Mouse (Mus musculus) cerebellum, adult 8-10 months (tissue): ENCODE measurements around the gene Sbf2.
"Not testable (repeated sequence)": the region's sequence is repeated elsewhere in the genome, so short reads cannot be mapped to it uniquely, and the experiment has no call there.

Experiments used
- DNase-seq: peaks from one replicate; pipeline ENCODE4 v3.0.0; 2022

Sbf2 gene

DNA sequence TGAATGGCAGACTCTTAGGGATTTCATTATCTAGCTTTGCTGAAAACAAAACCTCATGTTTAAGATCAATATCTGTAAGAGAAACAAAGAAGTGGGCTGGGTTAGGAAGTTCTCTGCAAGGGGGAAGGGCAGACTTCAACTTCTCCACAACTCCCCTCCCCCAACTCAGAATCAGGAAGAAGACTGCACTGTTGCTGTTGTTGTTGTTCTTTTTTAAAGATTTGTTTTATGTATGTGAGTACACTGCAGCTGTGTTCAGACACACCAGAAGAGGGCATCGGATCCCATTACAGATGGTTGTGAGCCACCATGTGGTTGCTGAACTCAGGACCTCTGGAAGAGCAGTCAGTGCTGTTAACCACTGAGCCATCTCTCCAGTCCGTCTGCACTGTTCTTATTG is 225.8 kb downstream of the Sbf2 start:
- not testable (repeated sequence) for DNase-seq

DNA sequence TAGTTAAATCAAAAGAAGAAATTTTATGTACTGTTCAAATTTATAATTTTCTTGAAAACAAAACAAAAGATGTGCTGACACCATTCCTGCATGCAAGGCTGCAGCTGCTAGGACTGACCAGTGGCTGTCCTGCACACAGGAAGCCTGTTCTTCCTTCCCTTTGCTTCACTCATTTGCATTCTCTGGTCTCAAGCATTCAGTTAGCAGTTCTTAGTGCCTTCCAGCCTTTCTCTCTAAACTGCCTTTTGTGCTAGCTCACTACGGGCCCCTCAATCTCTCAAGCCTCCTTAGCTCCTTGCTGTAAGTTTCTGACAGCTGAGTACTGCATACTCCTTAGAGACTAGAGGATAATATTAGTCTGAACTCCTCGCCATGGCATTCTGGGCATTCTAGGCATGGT is 227.2 kb downstream of the Sbf2 start:
- DNase-seq = no peak

DNA sequence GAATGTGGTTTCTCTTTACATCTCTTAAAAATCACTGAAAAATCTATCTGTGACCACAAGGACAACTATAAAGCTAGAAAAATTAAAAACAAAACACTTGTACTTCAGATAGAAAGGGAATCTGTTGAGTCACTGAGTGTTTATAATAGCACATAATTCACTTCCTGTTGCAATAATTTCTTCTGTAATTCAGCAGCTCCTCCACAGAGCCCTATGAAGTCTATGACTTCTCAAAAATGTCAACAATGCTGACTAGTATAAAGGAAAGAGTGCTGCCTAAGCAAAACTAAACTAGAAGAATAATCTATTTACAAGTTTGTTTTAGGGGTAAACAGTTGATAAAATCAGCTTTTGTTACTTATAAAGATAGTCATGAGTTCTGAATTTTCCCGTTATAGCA is 229.2 kb downstream of the Sbf2 start:
- DNase-seq = no peak

DNA sequence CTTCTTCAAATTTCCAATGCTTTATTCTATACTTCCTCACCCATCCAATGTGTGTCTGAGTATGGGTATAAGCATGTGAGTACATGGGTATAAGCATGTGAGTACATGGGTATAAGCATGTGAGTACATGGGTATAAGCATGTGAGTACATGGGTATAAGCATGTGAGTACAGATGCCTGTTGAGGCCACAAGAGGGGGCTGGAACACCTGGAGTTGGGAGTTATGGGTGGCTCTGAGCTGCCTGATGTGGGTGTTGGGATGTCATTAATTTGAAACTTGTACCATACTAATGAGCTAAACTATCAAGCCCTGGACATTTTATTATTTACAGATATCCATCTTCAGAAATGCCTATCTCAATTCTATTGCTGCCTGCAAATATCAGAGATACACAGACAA is 230.4 kb downstream of the Sbf2 start:
- DNase-seq = no peak

DNA sequence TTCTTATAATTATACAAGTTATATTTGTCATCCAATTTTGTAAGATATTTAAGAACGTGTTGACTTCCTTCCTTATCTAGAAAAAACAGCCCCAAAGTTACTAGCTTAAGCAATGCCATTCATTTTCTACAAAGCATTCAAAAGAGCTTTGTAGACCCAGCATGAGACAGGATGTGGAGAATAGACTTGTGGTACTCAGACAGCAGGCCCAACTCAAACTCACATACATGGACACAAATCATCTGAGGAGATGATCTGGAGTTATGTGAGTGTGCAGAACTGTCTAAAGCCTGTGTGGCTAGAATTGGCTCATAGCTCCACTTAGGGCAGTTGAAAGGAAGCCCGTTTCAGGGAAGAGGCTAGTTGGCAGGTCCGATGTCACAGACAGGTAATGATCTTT is 233.1 kb downstream of the Sbf2 start:
- no peak for DNase-seq

DNA sequence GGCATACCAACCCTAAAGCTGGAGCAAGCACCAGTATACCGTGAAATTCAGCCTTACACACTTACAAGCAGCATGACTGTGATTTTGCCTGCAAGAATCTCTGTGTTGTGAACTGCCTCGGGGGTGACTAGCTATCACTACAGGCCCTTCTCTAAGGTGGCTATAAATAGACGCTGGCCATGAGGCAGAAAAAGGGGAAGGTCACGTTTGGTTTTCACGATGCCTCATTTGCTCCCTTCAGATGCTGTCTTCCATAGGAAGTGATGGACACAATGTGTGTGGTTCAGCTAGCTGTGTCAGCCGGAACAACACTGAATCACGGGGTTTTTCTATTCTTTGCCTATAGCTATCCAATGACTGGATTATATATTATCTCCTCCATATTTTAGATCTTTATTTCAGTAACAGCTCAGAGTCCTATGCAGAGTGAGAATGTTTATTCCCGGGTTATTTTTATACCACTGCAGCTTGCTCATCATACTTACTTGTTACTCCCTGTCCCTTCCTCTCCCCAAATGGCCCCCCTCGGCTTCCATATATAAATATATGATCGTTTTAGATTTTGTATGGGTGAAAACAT is 235.3 kb downstream of the Sbf2 start:
- no peak for DNase-seq

DNA sequence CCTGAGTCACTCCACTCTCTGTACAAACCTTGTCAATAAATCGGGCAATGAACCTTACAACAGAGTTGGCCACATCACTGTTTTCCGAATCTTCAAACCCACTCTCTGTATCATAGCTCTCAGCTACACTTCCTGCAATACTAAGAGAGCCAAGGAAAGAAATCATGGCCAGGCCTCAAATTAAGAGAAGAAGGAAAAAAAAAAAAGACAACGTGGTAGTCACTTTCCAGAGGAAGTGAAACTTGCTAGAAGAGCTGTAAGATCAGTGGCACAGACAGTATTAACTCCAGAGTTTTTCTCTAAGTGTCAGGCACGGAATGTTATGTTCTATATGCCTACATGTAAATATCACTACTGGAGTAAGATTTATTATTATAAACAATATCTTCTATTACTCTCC is 242.2 kb downstream of the Sbf2 start:
- DNase-seq = no peak

DNA sequence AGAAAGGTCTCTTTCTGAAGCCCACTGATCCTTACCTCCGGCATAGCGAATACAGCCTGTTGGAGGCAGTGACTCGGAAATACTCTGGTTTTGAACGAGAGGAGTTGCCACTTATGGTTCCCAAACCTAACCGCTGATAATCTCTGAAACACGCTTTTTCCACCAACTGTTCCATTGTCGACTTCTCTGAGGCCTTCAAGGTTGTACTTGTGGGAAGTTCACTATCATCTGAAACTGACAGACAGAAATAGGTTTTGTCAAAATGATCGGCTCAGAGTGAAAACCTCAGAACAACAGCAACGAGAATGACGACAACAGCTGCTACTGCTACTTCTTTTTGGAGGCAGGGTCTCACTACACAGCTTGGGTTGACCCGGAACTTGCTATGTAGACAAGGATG is 252.7 kb downstream of the Sbf2 start:
- DNase-seq = no peak

DNA sequence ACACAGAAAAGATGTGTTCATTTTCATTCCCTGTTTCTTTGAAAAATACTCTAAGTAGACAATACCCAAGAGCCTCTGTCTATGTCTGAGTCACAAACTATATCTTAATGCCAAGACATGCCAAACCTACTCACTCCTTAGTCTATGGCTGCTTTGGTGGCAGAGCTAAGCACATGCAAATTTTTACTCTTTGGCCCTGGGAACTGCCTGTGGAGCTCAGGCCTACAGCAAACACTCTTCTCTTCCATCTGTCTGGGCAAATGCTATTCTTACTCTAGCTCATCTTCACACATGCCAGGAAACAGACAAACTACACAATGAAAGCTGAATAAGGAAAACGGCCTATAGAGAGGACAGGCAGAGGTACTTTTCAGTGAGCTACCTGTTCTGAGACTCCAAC is 253.2 kb downstream of the Sbf2 start:
- no peak for DNase-seq

DNA sequence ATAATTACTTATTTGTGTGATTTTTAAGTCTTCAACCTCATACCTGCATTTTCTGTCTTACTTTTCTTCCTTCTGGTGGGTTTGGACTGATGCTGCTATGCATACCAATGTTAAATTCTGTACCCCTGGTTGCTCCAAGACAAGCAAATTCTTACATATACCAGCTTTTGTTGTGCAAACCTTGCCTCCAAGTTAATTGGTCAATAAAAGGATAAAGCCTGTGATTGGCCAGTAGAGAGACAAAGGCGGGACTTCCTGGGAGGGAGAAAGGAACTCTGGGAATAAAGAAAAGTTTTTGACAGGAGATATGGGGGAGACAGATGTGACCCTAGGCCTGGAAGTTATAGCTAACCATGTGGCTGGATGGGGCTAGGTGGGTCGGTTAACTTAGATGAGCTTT is 255.3 kb downstream of the Sbf2 start:
- DNase-seq = no peak

DNA sequence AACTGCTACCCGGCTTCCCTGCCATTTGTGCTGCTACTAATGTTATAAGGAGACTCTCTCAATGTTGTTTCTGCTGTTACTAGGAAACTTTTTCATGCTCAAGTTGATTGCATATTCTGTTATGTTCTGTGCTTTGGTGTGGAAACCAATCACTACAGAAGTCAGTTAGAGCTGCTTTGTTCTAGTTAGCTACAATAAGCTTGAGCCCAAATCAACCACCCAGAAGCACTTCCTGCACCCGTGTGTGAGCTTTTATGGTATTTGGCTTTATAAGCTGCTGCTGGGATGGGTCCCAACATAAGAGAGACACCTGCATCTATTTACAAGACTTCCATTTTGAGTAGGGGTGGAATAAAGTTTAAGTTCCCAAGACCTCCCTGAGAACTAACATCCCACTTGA is 260.8 kb downstream of the Sbf2 start:
- no peak for DNase-seq

DNA sequence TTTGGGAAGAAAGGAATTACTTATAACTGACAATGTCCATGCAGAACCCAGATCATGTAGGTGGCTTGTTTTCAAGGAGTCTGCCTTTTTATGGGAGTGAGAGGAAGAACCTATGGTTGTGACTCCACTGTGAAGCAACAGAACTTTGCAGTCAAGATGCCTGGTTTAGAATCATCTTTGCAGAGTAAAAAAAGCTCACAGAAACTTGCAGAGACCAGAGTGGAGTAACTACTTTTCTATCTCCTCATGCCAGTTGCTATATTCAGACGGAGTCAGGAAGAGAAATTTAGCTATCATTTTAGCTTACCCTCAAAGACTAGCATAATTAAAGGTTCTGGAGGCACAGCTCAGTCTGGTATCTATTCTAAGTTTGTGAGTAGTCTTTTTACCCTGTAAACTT is 267.5 kb downstream of the Sbf2 start:
- DNase-seq = no peak

DNA sequence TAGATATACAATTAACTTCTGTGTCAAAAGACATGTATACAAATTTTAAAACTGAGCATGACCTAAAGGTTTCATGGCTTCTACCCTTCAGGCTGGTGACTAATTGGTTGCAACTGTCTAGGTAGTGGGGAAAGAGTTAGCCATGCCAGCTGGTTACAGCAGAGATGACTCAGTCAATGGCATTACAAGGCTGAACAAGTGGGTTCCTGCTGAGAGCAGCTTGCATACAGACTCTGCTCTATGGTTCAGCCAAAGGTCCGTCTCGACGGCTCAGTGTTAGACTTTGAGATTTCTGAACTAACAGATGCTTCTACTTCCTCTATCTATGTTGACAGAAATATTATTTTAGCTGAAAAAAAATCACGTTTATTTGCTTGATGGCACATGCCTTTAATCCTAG is 277.1 kb downstream of the Sbf2 start:
- DNase-seq = peak; percentile 38

DNA sequence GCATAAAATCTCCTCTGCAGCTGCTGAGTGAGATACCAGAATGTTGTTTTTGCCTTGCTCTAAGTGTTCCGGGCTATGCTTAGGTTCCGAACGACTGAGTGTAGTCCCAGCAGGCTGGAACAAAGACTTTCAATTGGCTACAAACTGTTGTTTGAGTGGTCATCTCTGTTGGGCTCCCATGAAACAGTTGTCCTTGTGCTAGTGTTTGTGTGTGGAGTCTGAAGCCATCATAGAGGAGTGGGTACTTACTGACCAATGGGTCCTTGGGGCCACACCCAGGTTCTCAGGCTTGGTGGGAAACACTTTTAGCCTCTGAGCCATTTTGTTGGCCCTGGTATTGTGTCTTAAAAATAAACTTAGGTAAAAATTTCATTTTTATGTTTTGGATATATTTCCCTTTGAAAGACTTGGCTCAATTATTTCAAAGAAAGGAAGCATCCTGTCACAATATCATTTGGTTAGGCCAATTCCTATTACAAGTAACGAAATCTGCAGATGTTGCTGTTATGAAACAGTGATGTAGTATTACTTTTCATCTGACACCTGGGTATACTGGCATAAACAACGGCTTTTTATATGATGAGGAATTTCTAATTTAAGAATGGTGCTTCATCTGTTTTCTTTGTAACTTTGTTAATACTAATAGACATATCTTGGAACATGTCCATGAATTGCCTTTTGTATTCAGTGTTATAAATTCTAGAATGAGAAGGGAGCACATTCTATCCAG is 289.2 kb downstream of the Sbf2 start:
- no peak for DNase-seq

DNA sequence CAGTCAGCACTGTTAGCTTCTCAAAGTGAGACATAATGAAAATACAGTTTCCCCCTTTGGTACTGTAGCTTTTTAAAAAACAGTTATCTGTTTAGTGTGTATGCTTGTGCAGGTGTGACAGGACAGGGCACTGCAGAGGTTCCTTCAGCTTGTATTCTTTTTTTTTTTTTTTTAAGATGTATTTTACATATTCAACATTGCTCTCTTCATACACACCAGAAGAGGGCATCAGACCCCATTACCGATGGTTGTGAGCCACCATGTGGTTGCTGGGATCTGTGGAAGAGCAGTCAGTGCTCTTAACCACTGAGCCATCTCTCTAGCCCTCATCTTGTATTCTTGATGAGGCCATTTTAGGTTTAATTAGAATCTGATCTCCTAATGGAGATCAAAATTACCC is 289.9 kb downstream of the Sbf2 start:
- no peak for DNase-seq

DNA sequence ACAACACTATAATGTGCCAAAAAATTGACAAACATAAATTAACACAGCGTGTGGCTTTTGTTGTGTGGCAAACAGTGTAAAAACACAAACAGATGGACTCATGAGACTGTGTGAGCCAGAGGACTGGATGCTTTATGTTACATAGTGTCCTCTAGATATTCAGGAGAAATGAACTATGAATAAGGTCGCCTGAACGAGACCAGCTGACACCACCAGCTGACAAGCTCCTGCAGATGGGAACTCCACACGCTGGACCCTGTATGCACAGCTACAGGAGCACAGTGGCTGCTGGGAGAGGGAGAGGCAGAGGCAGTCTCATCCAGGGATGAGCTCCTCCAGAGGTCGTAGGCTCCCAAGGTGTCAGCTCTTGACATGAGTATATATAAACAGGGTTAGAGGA is 293.6 kb downstream of the Sbf2 start:
- DNase-seq = no peak

DNA sequence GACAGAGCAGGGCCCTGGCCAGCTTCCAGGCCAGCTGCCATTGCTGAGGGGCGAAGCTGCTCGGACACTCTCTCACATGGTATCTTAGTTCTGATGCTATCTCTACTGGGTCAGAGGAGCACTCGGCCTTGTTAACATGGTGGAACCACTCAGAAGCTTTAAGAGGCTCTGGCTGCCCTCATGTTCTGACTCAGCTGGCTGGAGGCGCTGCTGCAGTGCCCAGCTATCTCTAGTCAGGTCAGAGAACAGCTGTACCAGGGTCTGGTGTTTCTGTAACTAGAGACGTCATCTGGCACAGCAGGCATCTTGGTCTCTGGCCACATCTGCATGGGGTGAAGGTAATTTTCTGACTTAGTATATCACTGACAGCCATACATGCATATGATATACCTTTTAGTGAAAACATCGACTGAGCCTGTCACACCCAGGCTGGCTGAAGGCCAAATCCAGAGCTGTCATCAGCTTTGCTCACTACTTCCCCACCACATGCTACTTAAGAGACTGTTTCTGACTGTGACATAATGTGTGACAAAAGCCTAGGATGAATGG is 295.7 kb downstream of the Sbf2 start:
- DNase-seq = no peak

DNA sequence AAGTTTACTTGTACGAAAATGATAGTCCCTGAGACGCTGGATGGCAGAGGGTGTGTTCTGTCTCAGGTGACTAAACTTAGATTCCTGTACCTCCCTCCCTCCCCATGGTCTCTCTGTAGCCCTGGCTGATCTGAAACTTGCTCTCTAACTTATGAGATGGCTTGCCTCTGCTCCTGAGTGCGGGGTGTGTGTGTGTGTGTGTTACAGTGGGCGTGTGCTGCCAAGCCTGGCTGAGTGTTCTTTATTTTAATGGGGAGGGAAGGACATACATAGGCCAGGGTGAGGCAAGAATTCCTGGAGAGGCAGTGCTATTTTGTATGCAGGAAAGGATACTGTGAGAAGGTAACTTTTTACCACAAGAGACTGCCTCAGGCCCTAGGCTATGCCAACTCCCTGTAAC is 297.3 kb downstream of the Sbf2 start:
- no peak for DNase-seq

DNA sequence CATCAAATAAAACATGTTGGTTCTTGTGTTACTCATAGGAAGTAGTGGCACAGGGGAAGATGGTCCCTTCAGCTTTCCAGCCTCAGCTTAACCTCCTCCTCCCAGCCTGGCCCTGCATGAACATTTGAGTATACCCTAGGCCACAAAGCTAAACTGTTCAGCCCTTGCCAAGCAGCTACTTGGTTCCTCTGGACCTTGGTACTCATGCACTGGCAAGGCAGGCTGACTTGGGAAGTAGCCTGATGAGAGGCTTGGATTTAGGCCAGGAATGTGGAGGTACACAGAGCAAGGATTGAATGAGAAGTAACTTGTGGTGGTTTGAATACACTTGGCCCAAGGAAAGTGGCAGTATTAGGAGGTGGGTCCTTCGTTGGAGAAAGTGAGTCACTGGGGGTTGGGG is 299.4 kb downstream of the Sbf2 start:
- DNase-seq = no peak

DNA sequence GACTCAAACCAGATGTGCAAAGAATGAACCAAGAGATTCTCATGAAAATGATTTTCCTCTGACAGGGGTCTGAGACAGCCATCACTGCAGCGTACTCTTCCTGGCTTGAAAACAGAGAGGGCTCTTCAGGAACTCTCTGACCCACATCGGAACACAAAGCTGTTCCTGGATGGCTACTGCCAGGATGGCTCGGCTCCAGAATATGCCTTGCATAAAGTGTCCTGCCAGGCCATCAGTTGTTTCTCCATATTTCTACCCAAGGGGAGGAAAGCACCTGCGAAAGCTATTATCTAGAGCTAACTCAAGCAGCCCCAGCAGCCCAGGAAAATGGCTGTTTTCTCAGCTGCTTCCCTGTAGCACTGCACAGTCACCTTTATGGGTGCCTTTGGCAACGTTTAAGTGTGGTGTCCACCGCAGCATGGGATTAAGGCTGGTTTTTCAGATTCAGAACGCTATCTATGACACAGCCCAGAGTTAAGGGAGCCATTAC is 300.3 kb downstream of the Sbf2 start:
- DNase-seq = peak; percentile 48

DNA sequence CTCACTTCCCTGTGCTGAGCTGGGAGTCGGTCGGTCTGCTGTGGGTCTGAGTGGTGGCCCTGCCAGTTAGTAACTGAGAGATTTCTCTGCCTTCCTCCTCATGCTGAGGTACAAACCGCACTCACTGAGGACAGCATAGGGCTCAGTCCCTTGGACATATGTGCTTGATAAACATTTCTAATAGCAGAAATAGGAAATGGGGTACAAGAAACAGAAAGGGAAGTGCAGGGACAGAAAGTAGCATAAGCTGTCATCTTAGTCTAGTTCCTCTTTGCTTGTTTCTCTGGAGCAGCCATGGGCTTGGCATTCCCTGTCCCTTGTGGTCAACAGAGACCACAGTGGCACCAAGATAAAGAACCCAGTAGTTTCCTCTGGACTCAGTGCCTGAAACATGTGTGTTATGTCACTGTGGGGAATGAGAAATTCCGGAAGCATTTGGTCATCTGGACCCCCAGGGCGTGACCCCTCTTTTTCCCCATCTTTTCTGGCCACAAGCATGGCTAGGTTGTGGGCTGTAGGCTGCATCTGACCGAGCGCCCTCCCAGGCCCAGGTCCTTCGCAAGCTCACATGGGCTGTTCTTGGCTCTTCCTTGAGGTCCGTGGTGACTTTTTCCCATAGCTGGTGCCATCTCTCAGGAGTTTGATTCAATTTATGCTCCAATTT is 301.2 kb downstream of the Sbf2 start:
- DNase-seq = no peak

DNA sequence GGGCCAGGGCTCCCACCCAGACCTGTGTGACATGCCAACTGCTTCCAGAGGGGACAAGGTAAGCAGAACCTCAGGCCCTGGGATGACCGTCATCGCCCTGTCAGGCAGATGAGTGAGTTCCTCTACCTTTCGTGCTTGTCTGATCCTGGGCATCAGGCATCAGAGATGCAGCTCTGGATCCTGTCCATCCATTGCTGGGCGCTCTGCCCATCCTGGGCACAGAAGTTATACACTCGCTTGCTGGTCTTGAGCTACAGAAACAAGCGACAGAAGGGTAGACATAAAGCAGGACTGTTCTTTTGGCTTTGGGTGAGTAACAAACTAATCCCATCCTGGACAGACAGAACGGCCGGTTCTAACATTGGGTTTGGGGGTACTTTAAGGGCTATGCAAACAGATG is 305.5 kb downstream of the Sbf2 start:
- no peak for DNase-seq

DNA sequence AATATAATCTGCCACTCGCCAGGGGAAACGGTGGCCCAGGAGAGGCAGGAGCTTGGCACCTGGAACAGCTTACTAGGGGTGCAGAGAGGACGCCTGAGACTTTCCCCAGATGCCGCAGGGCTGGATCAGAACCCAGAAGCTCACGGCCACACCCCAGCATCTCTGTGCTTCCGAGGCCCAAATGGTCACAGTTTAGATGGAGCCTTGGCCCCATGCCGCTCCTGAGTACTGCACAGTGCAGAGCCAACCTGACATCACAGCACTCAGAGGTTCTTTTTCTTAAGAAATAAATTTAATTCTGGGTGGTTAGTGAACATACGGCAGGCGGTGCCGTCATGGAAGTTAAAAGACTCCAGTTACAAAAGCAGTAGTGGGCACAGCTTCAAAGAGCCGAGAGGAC is 307.0 kb downstream of the Sbf2 start:
- no peak for DNase-seq

DNA sequence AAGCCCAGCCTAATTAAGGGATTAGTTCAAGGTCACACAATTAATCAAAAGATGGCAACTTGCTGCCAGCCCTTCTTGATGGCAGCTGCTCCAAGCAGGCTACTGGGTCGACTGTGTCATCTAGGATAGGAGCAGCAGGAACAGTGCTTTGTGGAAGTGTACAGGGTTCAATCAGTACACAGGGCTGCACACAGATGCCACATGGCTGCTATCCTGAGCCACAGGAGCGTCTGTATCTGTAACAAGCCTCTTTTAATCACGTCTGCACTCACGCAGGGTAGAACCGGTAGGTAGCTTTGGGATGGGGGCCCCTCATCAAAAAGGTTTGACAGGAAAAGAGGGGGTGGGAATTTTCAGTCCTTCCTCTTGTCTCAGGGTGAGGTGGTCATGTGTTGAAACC is 308.4 kb downstream of the Sbf2 start:
- DNase-seq = no peak
